Mouse (Mus musculus) neural tube, embryonic 10.5 days (tissue): ENCODE measurements around the gene Mybpc2.
A peak's percentile ranks its signal among the peaks of the same experiment; 100 is the strongest.

Experiments
- DNase-seq: peaks from one replicate; pipeline ENCODE4 v3.0.0-alpha.2; 2017; ENCODE audit warnings: low spot score; ENCODE audit errors: extremely low spot score

The Mybpc2 gene

GRCm38 (mm10) chr7:44486927-44487575, 37.4 kb downstream of the Mybpc2 start:
- no peak for DNase-seq

- no peak for DNase-seq
Observed at GRCm38 (mm10) chr7:44485572-44486195, 38.8 kb downstream of the Mybpc2 start.

- peak; percentile 88 for DNase-seq
Observed at GRCm38 (mm10) chr7:44484841-44485571, 39.5 kb downstream of the Mybpc2 start.

GRCm38 (mm10) chr7:44484109-44484508, 40.3 kb downstream of the Mybpc2 start:
- no peak for DNase-seq

- no peak for DNase-seq
Observed at GRCm38 (mm10) chr7:44482836-44483435, 41.5 kb downstream of the Mybpc2 start.

GRCm38 (mm10) chr7:44475046-44475614, 49.3 kb downstream of the Mybpc2 start:
- peak; percentile 13 for DNase-seq

GRCm38 (mm10) chr7:44474419-44474818, 50.0 kb downstream of the Mybpc2 start:
- DNase-seq, result peak; percentile 43

- no peak for DNase-seq
Observed at GRCm38 (mm10) chr7:44472961-44473646, 51.4 kb downstream of the Mybpc2 start.

GRCm38 (mm10) chr7:44472558-44472885, 51.9 kb downstream of the Mybpc2 start:
- DNase-seq, result no peak

GRCm38 (mm10) chr7:44471880-44472557, 52.4 kb downstream of the Mybpc2 start:
- DNase-seq, result no peak

GRCm38 (mm10) chr7:44470696-44471612, 53.5 kb downstream of the Mybpc2 start:
- DNase-seq, result no peak

- no peak for DNase-seq
Observed at GRCm38 (mm10) chr7:44469677-44470675, 54.5 kb downstream of the Mybpc2 start.

- no peak for DNase-seq
Observed at GRCm38 (mm10) chr7:44468644-44469285, 55.7 kb downstream of the Mybpc2 start.

GRCm38 (mm10) chr7:44467811-44468411, 56.5 kb downstream of the Mybpc2 start, which contains the start of gene Josd2:
Gene Josd2, plus strand, starts transcription at chr7:44467980.
- peak; percentile 94 for DNase-seq

- DNase-seq, result no peak
Observed at GRCm38 (mm10) chr7:44466888-44467311, 57.6 kb downstream of the Mybpc2 start.

GRCm38 (mm10) chr7:44466006-44466887, 58.2 kb downstream of the Mybpc2 start:
- no peak for DNase-seq
